Mouse (Mus musculus) granulocyte monocyte progenitor cell, adult 5-6 weeks (primary cell): ENCODE results near the gene Mcts2. TPM values are rescaled to one million over a fixed set of nuclear protein-coding genes. Genes with fewer than 3 reads are reported as not detected.
A peak's percentile ranks its signal among the peaks of the same experiment; 100 is the strongest.

Experiments
- ATAC-seq: replicated peaks from 2 replicates; pipeline ENCODE4 v1.8.0; 2016; ENCODE audit warnings: mild to moderate bottlenecking, moderate TSS enrichment, inconsistent platforms; ENCODE audit not compliant: poor library complexity, severe bottlenecking
- total RNA-seq, 2 experiments: library from RNA; stranded (forward) in 1 of 2; stranded (reverse) in 1 of 2; fragments of 200-712, 200-1000 nt in 1 of 2; fragments of >200 nt in 1 of 2; fragmentation: Nextera tagmentation in 1 of 2; gene quantifications; 2 replicates each; pipeline ENCODE4 v1.2.3; 2014 to 2017

Gene Mcts2
- total RNA-seq, 2 experiments from 2014 or later, result 5.7 to 11.7 TPM

- no peak for ATAC-seq
These were observed 31.2 kb downstream of the Mcts2 start for GRCm38 (mm10) chr2:152718076-152718475.

GRCm38 (mm10) chr2:152723651-152724331, 37.0 kb downstream of the Mcts2 start:
- ATAC-seq, result peak; percentile 69

- no peak for ATAC-seq
These were observed 37.5 kb downstream of the Mcts2 start for GRCm38 (mm10) chr2:152724332-152724723.

GRCm38 (mm10) chr2:152725178-152725750, 38.4 kb downstream of the Mcts2 start:
- ATAC-seq, result no peak

- ATAC-seq, result no peak
These were observed 39.4 kb downstream of the Mcts2 start for GRCm38 (mm10) chr2:152726213-152726612.

- peak; percentile 73 for ATAC-seq
These were observed 40.0 kb downstream of the Mcts2 start for GRCm38 (mm10) chr2:152726751-152727335.

- no peak for ATAC-seq
These were observed 41.1 kb downstream of the Mcts2 start for GRCm38 (mm10) chr2:152727795-152728510.

- ATAC-seq, result no peak
These were observed 41.8 kb downstream of the Mcts2 start for GRCm38 (mm10) chr2:152728594-152728993.

GRCm38 (mm10) chr2:152729013-152729635, 42.3 kb downstream of the Mcts2 start:
- no peak for ATAC-seq

GRCm38 (mm10) chr2:152729636-152730020, 42.8 kb downstream of the Mcts2 start:
- no peak for ATAC-seq

GRCm38 (mm10) chr2:152733201-152733600, 46.4 kb downstream of the Mcts2 start:
- ATAC-seq, result no peak

- ATAC-seq, result no peak
These were observed 47.7 kb downstream of the Mcts2 start for GRCm38 (mm10) chr2:152734501-152734900.

- peak; percentile 39 for ATAC-seq
These were observed 48.1 kb downstream of the Mcts2 start for GRCm38 (mm10) chr2:152734984-152735383.

- peak; percentile 50 for ATAC-seq
These were observed 49.3 kb downstream of the Mcts2 start, which contains the start of gene Id1 for GRCm38 (mm10) chr2:152736090-152736601. Gene Id1, plus strand, starts transcription at chr2:152736251.

- no peak for ATAC-seq
These were observed 49.9 kb downstream of the Mcts2 start for GRCm38 (mm10) chr2:152736748-152737147.

Other genes starting within 250 kb of the Mcts2 start
- not detected in 2 replicates for gene Defb23, start 222.4 kb upstream of the Mcts2 start, total RNA-seq (2014; fragmentation: Nextera tagmentation)
- gene Defb23, start 222.4 kb upstream of the Mcts2 start, total RNA-seq (2017), result not detected in 2 replicates
- gene Defb20, start 210.0 kb upstream of the Mcts2 start, total RNA-seq (2014; fragmentation: Nextera tagmentation), result not detected in 2 replicates
- not detected in 2 replicates for gene Defb20, start 210.0 kb upstream of the Mcts2 start, total RNA-seq (2017)
- gene Defb22, start 196.9 kb upstream of the Mcts2 start, total RNA-seq (2014; fragmentation: Nextera tagmentation), result not detected in 2 replicates
- gene Defb22, start 196.9 kb upstream of the Mcts2 start, total RNA-seq (2017), result not detected in 2 replicates
- not detected in 2 replicates for gene Defb26, start 175.3 kb upstream of the Mcts2 start, total RNA-seq (2014; fragmentation: Nextera tagmentation)
- not detected in 2 replicates for gene Defb26, start 175.3 kb upstream of the Mcts2 start, total RNA-seq (2017)
- gene Defb28, start 168.8 kb upstream of the Mcts2 start, total RNA-seq (2014; fragmentation: Nextera tagmentation), result not detected in 2 replicates
- not detected in 2 replicates for gene Defb28, start 168.8 kb upstream of the Mcts2 start, total RNA-seq (2017)
- not detected in 2 replicates for gene Defb29, start 146.9 kb upstream of the Mcts2 start, total RNA-seq (2014; fragmentation: Nextera tagmentation)
- gene Defb29, start 146.9 kb upstream of the Mcts2 start, total RNA-seq (2017), result not detected in 2 replicates
- not detected in 2 replicates for gene Gm17416, start 117.7 kb upstream of the Mcts2 start, total RNA-seq (2014; fragmentation: Nextera tagmentation)
- not detected in 2 replicates for gene Gm17416, start 117.7 kb upstream of the Mcts2 start, total RNA-seq (2017)
- gene Defb21, start 114.3 kb upstream of the Mcts2 start, total RNA-seq (2014; fragmentation: Nextera tagmentation), result not detected in 2 replicates
- not detected in 2 replicates for gene Defb21, start 114.3 kb upstream of the Mcts2 start, total RNA-seq (2017)
- not detected in 2 replicates for gene Defb19, start 106.7 kb upstream of the Mcts2 start, total RNA-seq (2014; fragmentation: Nextera tagmentation)
- gene Defb19, start 106.7 kb upstream of the Mcts2 start, total RNA-seq (2017), result not detected in 2 replicates
- gene Defb45, start 87.6 kb upstream of the Mcts2 start, total RNA-seq (2014; fragmentation: Nextera tagmentation), result not detected in 2 replicates
- not detected in 2 replicates for gene Defb45, start 87.6 kb upstream of the Mcts2 start, total RNA-seq (2017)
- not detected in 2 replicates for gene Defb36, start 82.7 kb upstream of the Mcts2 start, total RNA-seq (2014; fragmentation: Nextera tagmentation)
- not detected in 2 replicates for gene Defb36, start 82.7 kb upstream of the Mcts2 start, total RNA-seq (2017)
- gene Defb25, start 64.0 kb upstream of the Mcts2 start, total RNA-seq (2014; fragmentation: Nextera tagmentation), result not detected in 2 replicates
- gene Defb25, start 64.0 kb upstream of the Mcts2 start, total RNA-seq (2017), result not detected in 2 replicates
- 0.45 TPM in 1 of 2 replicates, not detected in the other for gene Rem1, start 60.1 kb upstream of the Mcts2 start, total RNA-seq (2014; fragmentation: Nextera tagmentation)
- not detected in 2 replicates for gene Rem1, start 60.1 kb upstream of the Mcts2 start, total RNA-seq (2017)
- 180 and 213 TPM in 2 replicates for gene H13, start 17.6 kb upstream of the Mcts2 start, total RNA-seq (2014; fragmentation: Nextera tagmentation)
- gene H13, start 17.6 kb upstream of the Mcts2 start, total RNA-seq (2017), result 150 and 235 TPM in 2 replicates
- 5.5 and 7.6 TPM in 2 replicates for gene Id1, start 49.2 kb downstream of the Mcts2 start, total RNA-seq (2014; fragmentation: Nextera tagmentation)
- gene Id1, start 49.2 kb downstream of the Mcts2 start, total RNA-seq (2017), result 5.0 and 6.6 TPM in 2 replicates
- gene Cox4i2, start 67.1 kb downstream of the Mcts2 start, total RNA-seq (2014; fragmentation: Nextera tagmentation), result 6.8 and 13.0 TPM in 2 replicates
- 6.0 TPM in 1 of 2 replicates, not detected in the other for gene Cox4i2, start 67.1 kb downstream of the Mcts2 start, total RNA-seq (2017)
- 13.2 and 27.8 TPM in 2 replicates for gene Bcl2l1, start 144.7 kb downstream of the Mcts2 start, total RNA-seq (2014; fragmentation: Nextera tagmentation)
- 10.3 and 25.2 TPM in 2 replicates for gene Bcl2l1, start 144.7 kb downstream of the Mcts2 start, total RNA-seq (2017)
- gene Tpx2, start 160.9 kb downstream of the Mcts2 start, total RNA-seq (2014; fragmentation: Nextera tagmentation), result 51.4 and 56.0 TPM in 2 replicates
- 96.9 and 105 TPM in 2 replicates for gene Tpx2, start 160.9 kb downstream of the Mcts2 start, total RNA-seq (2017)
- gene Mylk2, start 224.3 kb downstream of the Mcts2 start, total RNA-seq (2014; fragmentation: Nextera tagmentation), result not detected in 2 replicates
- not detected in 2 replicates for gene Mylk2, start 224.3 kb downstream of the Mcts2 start, total RNA-seq (2017)
- gene Foxs1, start 246.2 kb downstream of the Mcts2 start, total RNA-seq (2014; fragmentation: Nextera tagmentation), result not detected in 2 replicates
- not detected in 2 replicates for gene Foxs1, start 246.2 kb downstream of the Mcts2 start, total RNA-seq (2017)